Mouse (Mus musculus) spleen, adult 2 months (tissue): ENCODE measurements at regions not wholly inside any gene's neighbourhood (a gene's known extent, or its start where the extent isn't known, plus 50 kb on each side); places are given as distances from the start of the nearest gene placed in this dataset.

ENCODE experiments used
- DNase-seq, 2 experiments: peaks; one replicate each; pipeline versions ENCODE4 v3.0.0 to v3.0.0-alpha.2; 2012 to 2021; ENCODE audit warnings: low spot score in 2 of 2, low read depth in 1 of 2
- H3K27ac ChIP-seq: fragments of 200-500 bp; 2 replicates; pipeline ENCODE4 v1.5.1; 2012; ENCODE audit warnings: low read length, inconsistent platforms; ENCODE audit not compliant: insufficient read depth
- H3K27me3 ChIP-seq: fragments of 200-500 bp; 2 replicates; pipeline ENCODE4 v1.6.1; 2012; ENCODE audit warnings: mild to moderate bottlenecking, moderate library complexity, low read length, inconsistent platforms; ENCODE audit not compliant: control insufficient read depth, insufficient read depth
- H3K36me3 ChIP-seq: fragments of 200-500 bp; 2 replicates; pipeline ENCODE4 v1.6.1; 2012; ENCODE audit warnings: mild to moderate bottlenecking, low read length, inconsistent platforms; ENCODE audit not compliant: control insufficient read depth, insufficient read depth
- H3K4me1 ChIP-seq: fragments of 200-500 bp; 2 replicates; pipeline ENCODE4 v1.6.1; 2011; ENCODE audit warnings: inconsistent platforms; ENCODE audit not compliant: control insufficient read depth, insufficient read depth, insufficient read length
- H3K4me3 ChIP-seq: fragments of 200-500 bp; 2 replicates; pipeline ENCODE4 v1.5.1; 2011; ENCODE audit warnings: mild to moderate bottlenecking, inconsistent platforms; ENCODE audit not compliant: insufficient read depth, insufficient read length; ENCODE audit errors: extremely low read depth
- CTCF ChIP-seq: fragments of 200-500 bp; IDR thresholded peaks from 2 replicates; pipeline ENCODE4 v1.5.1; 2011; ENCODE audit warnings: mild to moderate bottlenecking, inconsistent platforms; ENCODE audit not compliant: insufficient read depth, insufficient read length, insufficient replicate concordance; ENCODE audit errors: extremely low read depth
- POLR2A ChIP-seq: fragments of 200-500 bp; IDR thresholded peaks from 2 replicates; pipeline ENCODE4 v1.6.1; 2011; ENCODE audit warnings: low read depth, low read length, inconsistent platforms
- WGBS: fragments of 180-500 bp; shearing (Covaris S2); methylation state at CpG from one replicate; pipeline ENCODE4 v1.1.7; 2018; 5-methylcytosine and 5-hydroxymethylcytosine counted together

- DNase-seq: no peak
- no peak overlapping the region for H3K27ac ChIP-seq
- H3K4me3 ChIP-seq: no peak overlapping the region
- no peaks in the 10 kb centered on the region for H3K36me3 ChIP-seq
- H3K4me1 ChIP-seq: no peaks in the 10 kb centered on the region
- no peaks in the 10 kb centered on the region for H3K27me3 ChIP-seq
- WGBS: 47% methylated on average over 4 of the region's 4 CpGs
- no peak for TF ChIP-seq CTCF
- no peak for TF ChIP-seq POLR2A
These were observed 61.9 kb upstream of the Tle4 start for GRCm38 (mm10) chr19:14659725-14660124.

GRCm38 (mm10) chr19:14658479-14658878, 60.6 kb upstream of the Tle4 start:
- H3K27me3 ChIP-seq: no peaks in the 10 kb centered on the region
- WGBS: 78% methylated on average over 2 of the region's 2 CpGs
- TF ChIP-seq POLR2A (no peak), CTCF (no peak)
- no peaks in the 10 kb centered on the region for H3K4me1 ChIP-seq
- no peaks in the 10 kb centered on the region for H3K36me3 ChIP-seq
- DNase-seq: no peak
- no peak overlapping the region for H3K4me3 ChIP-seq
- no peak overlapping the region for H3K27ac ChIP-seq

DNA sequence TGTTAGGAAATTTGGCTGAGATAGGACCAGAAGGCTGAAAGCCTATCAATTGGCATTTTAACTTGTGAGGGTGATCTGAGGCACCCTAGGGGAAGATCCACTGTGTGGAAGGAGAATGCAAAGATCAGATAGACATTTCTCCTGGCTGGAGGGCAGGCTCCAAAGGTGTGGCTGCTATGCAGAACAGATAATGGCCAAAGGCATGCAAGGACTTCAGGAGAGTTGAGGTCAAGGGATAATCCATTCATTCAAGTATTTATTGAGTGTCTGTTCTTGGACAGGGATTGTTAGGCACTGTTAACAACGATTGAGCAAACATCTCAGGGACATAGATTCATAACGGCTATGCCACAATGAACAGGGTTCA, 58.2 kb upstream of the Tle4 start:
- DNase-seq: no peak
- 84% methylated on average over 2 of the region's 2 CpGs for WGBS
- Histone ChIP-seq H3K27ac (no peak overlapping the region), H3K4me1 (no peaks in the 10 kb centered on the region), H3K4me3 (no peak overlapping the region), H3K36me3 (no peaks in the 10 kb centered on the region), H3K27me3 (no peaks in the 10 kb centered on the region)
- TF ChIP-seq CTCF (no peak), POLR2A (no peak)

DNA sequence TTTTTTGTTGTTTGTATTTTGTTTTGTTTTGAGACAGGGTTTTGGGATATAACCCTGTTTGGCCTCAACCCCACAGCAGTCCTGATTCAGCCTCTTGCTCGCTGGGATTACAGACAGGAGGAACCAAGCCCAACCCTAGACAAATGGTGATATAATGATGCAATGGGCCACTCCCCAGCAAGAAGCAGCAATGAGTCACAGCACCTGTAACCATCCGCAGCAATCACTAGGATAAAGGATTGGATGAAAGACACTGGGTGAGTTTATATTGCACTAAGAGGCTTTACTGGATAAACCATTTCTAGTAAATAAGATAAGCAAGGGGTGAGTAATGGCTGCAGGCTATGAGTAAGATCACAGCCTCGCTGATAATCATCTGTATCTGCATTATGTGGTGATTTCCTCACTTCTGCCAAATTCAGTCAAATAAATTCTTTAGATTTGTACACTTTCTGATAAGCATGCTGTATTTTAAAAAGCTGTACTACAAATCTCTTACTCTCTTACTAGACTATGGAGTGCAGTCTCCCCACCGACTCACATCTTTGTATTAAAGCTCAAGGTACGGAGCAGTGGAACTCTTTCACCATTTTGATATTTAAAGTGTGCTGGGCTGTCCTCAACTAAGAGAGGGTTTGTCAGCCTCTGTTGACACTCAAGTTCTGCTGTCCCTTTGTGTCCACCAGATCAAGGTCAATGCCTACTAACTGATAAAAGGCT, 57.6 kb upstream of the Tle4 start:
- no peaks in the 10 kb centered on the region for H3K27me3 ChIP-seq
- TF ChIP-seq POLR2A (no peak), CTCF (no peak)
- DNase-seq: no peak
- no peak overlapping the region for H3K4me3 ChIP-seq
- H3K27ac ChIP-seq: no peak overlapping the region
- H3K4me1 ChIP-seq: no peaks in the 10 kb centered on the region
- 81% methylated on average over 5 of the region's 5 CpGs for WGBS
- no peaks in the 10 kb centered on the region for H3K36me3 ChIP-seq
